Mouse (Mus musculus): ENCODE measurements around the gene Vmn2r11.
"Not testable (repeated sequence)": the region's sequence is repeated elsewhere in the genome, so short reads cannot be mapped to it uniquely, and the experiment has no call there.

Gene Vmn2r11

GRCm38 (mm10) chr5:109059469-109059868 lies at the start of gene Vmn2r11:
Gene Vmn2r11 (minus strand): TSS chr5:109059569.
- not testable (repeated sequence) for DNase-seq

DNA sequence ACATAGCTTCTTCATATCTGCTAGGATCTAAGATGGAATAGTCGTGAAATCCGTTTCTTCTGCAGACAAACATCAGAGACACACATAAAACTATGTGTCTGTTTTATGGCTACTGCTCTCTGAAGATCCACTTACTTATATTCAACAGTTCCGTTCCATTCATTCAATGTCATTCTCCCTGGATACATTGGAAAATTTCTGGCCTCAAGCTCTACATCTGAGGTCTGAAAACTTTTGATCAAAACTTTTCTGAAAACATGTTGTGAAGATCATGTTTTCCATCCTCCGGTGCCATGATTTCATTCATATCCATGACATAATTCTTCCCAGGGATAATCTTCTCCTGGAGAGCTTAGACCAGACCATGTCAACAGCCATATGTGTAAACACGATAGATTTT lies 38.5 kb upstream of the Vmn2r11 start, which contains the start of gene Vmn2r12:
Gene Vmn2r12, minus strand, starts transcription at position 101 of the 400 bp plus-strand sequence.
- not testable (repeated sequence) for DNase-seq

DNA sequence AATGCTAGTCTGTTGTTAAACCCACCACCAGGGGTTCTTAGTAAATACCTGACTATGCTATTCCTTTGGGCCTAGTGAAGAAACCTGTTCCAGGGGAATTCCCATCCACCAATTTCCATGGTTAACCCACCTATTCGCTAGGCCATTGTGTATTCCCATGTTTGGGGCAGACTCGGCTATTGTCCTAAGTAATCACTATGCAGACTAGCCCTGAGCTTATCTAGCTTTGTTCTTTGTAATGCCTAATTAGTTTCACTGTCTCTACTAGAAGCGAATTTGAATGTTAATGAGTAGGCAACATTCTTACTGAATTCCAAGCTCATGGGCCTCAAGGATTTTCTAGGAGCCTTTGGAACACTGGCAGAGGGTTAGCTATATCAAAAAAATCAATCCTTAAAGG lies 37.1 kb upstream of the Vmn2r11 start:
- not testable (repeated sequence) for DNase-seq

- not testable (repeated sequence) for DNase-seq
Observed at GRCm38 (mm10) chr5:109072016-109072415, 12.6 kb upstream of the Vmn2r11 start.

DNA sequence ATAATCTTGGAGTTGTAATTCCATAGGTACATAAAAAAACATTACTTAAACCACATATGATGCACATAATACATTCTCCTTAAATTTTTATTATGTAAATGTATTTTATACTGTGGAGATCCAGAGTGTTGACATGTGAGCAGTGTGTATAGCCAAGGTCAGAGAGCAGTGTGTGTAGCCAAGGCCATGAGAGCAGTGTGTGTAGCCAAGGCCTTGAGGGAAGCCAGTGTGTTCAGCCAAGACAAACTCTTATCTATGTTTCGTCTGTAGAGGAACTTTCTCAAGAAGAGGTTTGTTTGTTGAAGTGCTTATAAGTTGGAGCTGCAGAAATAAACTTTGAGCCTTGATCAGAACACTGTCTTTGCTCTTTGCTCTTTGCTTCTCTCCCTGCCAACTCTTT lies 4.1 kb downstream of the Vmn2r11 start:
- DNase-seq, result no peak

GRCm38 (mm10) chr5:109032591-109032990 lies 26.8 kb downstream of the Vmn2r11 start:
- DNase-seq, result no peak

DNA sequence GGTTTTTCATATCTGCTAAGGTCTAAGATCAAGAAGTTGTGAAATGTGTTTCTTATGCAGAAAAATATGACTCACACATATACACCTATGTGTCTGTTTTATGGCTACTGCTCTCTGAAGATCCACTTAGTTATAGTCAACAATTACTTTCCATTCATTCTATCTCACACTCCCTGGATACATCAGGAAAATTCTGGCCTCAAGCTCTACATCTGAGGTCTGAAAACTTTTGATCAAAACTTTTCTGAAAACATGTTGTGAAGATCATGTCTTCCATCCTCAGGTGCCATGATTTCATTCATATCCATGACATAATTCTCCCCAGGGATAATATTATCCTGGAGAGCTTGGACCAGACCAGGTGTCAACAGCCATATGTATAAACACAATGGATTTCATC lies 52.9 kb downstream of the Vmn2r11 start, which contains the start of gene Vmn2r10:
Gene Vmn2r10, minus strand, starts transcription at position 101 of the 400 bp plus-strand sequence.
- DNase-seq, result not testable (repeated sequence)

Measured in cerebellum, adult 11-12 months (tissue).